Mouse (Mus musculus): ENCODE data around the gene Smurf1. TPM values are rescaled to one million over a fixed set of nuclear protein-coding genes. Genes with fewer than 3 reads are reported as not detected.
A peak's percentile ranks its signal among the peaks of the same experiment; 100 is the strongest.

Smurf1 gene
- total and polyA plus RNA-seq, 2 experiments from 2014 or later = 22.6 to 58.1 TPM

DNA sequence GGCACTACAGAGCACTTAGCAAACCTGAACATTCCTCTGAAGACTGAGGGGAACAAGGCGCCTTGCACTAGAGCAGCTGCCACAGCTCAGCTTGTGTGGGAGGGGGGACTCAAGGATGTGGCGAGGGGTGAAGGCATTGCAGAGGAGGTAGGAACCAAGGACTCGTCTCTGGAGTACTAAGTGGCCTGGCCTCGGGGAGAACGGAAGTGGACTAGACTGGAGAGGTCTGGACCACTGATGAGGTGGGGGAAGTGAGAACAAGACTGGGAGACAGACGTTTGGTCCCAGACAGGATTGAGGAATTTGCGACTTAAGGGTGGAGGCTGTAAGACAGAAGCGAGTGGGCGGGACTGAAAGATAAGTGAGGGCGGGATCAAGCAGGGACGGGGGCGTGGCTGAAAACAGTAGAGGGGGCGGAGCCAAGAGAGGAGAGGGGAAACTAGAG lies 1.8 kb downstream of the Smurf1 start:
- H3K4me3 ChIP-seq (ENCODE audit: low read length) = peak overlapping the region; percentile 95
- no peaks in the 10 kb centered on the region for H3K36me3 ChIP-seq (ENCODE audit: insufficient read depth, low read length)
- H3K9ac ChIP-seq (replicated peaks; ENCODE audit: low read length) = no peak overlapping the region
- peak; percentile 60 for DNase-seq (ENCODE audit: low spot score)
- TF ChIP-seq CTCF (IDR thresholded peaks at IDR 0.05; ENCODE audit: low read depth) = no peak
- WGBS = 9% methylated on average over 13 of the region's 13 CpGs
- no peaks in the 10 kb centered on the region for H3K9me3 ChIP-seq (ENCODE audit: low read length)
- H3K27me3 ChIP-seq (ENCODE audit: insufficient read depth, low read length) = no peaks in the 10 kb centered on the region
- H3K4me1 ChIP-seq (ENCODE audit: insufficient read depth, low read length) = peaks cover 11% of the 10 kb centered on the region; the same call in 1 of the 2 replicates
- peak overlapping the region; percentile 5; the same call in 1 of the 2 replicates for H3K27ac ChIP-seq
- peak overlapping the region; percentile 81 for H3K4me2 ChIP-seq (ENCODE audit: low read depth, low read length)
- ATAC-seq = peak; percentile 9; the same call in 1 of the 2 replicates

- H3K4me2 ChIP-seq (ENCODE audit: low read depth, low read length) = peak overlapping the region; percentile 81
- no peak overlapping the region for H3K9ac ChIP-seq (replicated peaks; ENCODE audit: low read length)
- H3K27ac ChIP-seq = peak overlapping the region; percentile 5; the same call in 1 of the 2 replicates
- DNase-seq (ENCODE audit: low spot score) (no peak), ATAC-seq (no peak)
- peaks cover 13% of the 10 kb centered on the region; the same call in 1 of the 2 replicates for H3K4me1 ChIP-seq (ENCODE audit: insufficient read depth, low read length)
- no peak for TF ChIP-seq CTCF (IDR thresholded peaks at IDR 0.05; ENCODE audit: low read depth)
- H3K9me3 ChIP-seq (ENCODE audit: low read length) = no peaks in the 10 kb centered on the region
- H3K27me3 ChIP-seq (ENCODE audit: insufficient read depth, low read length) = no peaks in the 10 kb centered on the region
- H3K36me3 ChIP-seq (ENCODE audit: insufficient read depth, low read length) = no peaks in the 10 kb centered on the region
- WGBS = 30% methylated on average over 3 of the region's 3 CpGs
- peak overlapping the region; percentile 95 for H3K4me3 ChIP-seq (ENCODE audit: low read length)
These were observed 2.2 kb downstream of the Smurf1 start for GRCm38 (mm10) chr5:144963401-144963800.

DNA sequence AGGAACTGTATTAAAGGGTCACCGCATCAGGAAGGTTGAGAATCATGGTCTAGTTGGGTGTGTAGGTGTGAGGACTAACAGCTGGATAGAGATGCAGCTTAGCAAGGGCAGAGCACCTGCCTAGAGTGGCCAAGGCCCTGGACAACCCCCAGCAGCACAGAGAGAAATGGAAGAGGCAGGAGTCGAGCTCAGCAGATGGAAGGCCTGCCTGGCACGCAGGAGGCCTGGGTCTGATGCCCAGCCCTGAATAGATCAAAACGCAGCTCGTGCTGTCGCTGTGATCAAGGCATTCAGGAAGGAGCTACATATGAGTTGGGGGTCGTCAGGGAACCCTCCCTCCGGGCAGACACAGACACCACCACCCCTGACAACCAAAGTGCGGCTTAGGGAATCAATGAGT lies 7.4 kb downstream of the Smurf1 start:
- peak; percentile 28; the same call in 1 of the 2 replicates for ATAC-seq
- Histone ChIP-seq H3K9me3 (ENCODE audit: low read length) (no peaks in the 10 kb centered on the region), H3K36me3 (ENCODE audit: insufficient read depth, low read length) (no peaks in the 10 kb centered on the region), H3K4me2 (ENCODE audit: low read depth, low read length) (no peak overlapping the region), H3K9ac (replicated peaks; ENCODE audit: low read length) (no peak overlapping the region), H3K27me3 (ENCODE audit: insufficient read depth, low read length) (no peaks in the 10 kb centered on the region), H3K27ac (no peak overlapping the region), H3K4me1 (ENCODE audit: insufficient read depth, low read length) (peaks cover 17% of the 10 kb centered on the region; the same call in 1 of the 2 replicates), H3K4me3 (ENCODE audit: low read length) (no peak overlapping the region)
- 71% methylated on average over 9 of the region's 9 CpGs for WGBS
- DNase-seq (ENCODE audit: low spot score) = no peak
- TF ChIP-seq CTCF (IDR thresholded peaks at IDR 0.05; ENCODE audit: low read depth) = no peak

DNA sequence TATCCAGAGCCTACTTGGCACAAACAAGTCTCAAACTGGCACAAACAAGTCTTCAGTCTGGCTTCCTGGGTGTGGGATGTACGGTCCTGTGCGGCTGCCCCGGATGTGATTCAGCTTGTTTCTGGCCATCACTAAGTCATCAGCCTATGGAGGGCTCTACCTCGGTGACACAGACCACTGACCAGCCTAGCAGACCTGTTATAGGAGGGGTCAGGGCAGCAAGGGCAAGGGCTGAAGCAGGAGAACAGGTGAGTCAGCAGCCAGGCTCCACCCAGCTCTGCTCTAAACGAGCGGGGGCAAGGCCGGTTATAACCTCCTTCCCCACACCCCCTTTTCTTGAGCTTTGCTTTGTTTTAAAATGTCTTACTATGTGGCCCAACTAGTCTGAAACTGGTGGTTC lies 11.2 kb downstream of the Smurf1 start:
- WGBS = 73% methylated on average over 7 of the region's 7 CpGs
- no peak for TF ChIP-seq CTCF (IDR thresholded peaks at IDR 0.05; ENCODE audit: low read depth)
- Histone ChIP-seq H3K27me3 (ENCODE audit: insufficient read depth, low read length) (no peaks in the 10 kb centered on the region), H3K9ac (replicated peaks; ENCODE audit: low read length) (no peak overlapping the region), H3K4me1 (ENCODE audit: insufficient read depth, low read length) (peaks cover 17% of the 10 kb centered on the region; the same call in 1 of the 2 replicates), H3K27ac (no peak overlapping the region), H3K4me3 (ENCODE audit: low read length) (no peak overlapping the region), H3K9me3 (ENCODE audit: low read length) (no peaks in the 10 kb centered on the region), H3K4me2 (ENCODE audit: low read depth, low read length) (no peak overlapping the region), H3K36me3 (ENCODE audit: insufficient read depth, low read length) (no peaks in the 10 kb centered on the region)
- ATAC-seq (no peak), DNase-seq (ENCODE audit: low spot score) (no peak)

DNA sequence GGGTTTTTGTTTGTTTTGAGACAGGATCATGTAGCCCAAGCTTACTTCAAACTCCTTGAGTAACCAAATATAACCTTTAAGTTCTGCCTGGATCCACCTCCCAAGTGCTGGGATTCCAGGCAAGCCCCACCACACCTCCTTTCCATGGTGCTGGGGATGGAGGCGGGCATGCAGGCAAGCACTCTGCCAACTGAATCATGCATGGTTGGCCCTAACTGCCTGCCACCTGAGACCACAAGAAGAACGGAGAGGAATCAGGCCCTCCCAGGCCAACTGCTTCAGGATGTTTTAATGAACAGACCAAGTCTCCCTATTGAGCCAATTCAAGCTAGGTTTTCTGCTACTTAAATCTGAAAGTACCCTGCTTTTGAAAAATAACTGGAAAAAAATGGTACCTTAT lies 13.1 kb downstream of the Smurf1 start:
- Histone ChIP-seq H3K9me3 (ENCODE audit: low read length) (no peaks in the 10 kb centered on the region), H3K27me3 (ENCODE audit: insufficient read depth, low read length) (no peaks in the 10 kb centered on the region), H3K9ac (replicated peaks; ENCODE audit: low read length) (no peak overlapping the region), H3K4me2 (ENCODE audit: low read depth, low read length) (no peak overlapping the region), H3K4me3 (ENCODE audit: low read length) (no peak overlapping the region), H3K27ac (no peak overlapping the region), H3K4me1 (ENCODE audit: insufficient read depth, low read length) (peaks cover 22% of the 10 kb centered on the region; the same call in 1 of the 2 replicates), H3K36me3 (ENCODE audit: insufficient read depth, low read length) (no peaks in the 10 kb centered on the region)
- DNase-seq (ENCODE audit: low spot score) (peak; percentile 19), ATAC-seq (no peak)
- no peak for TF ChIP-seq CTCF (IDR thresholded peaks at IDR 0.05; ENCODE audit: low read depth)
- 52% methylated on average over 2 of the region's 2 CpGs for WGBS

- Histone ChIP-seq H3K4me3 (ENCODE audit: low read length) (no peak overlapping the region), H3K4me1 (ENCODE audit: insufficient read depth, low read length) (peaks cover 31% of the 10 kb centered on the region)
- ATAC-seq = no peak
These were observed 15.1 kb downstream of the Smurf1 start for GRCm38 (mm10) chr5:144950428-144951051.

DNA sequence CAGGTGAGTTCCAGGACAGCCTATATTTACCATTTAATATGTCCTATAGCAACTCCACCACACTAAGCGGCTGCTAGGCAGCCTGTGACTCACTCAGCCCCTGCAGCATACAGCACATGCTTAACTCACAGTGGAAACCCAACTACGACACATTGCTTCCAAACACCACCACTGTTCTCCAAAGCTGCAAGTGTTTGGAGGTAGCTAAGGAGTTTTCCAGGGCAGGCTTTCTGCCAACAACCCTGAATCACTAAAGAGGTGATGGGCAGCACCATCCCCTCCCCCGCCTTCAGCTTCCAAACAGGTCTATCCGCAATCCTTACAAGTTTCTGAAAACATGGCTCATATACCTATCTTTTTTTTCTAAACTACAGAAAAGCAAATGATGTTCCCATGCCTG lies 15.8 kb downstream of the Smurf1 start:
- Histone ChIP-seq H3K4me1 (ENCODE audit: insufficient read depth, low read length) (peaks cover 31% of the 10 kb centered on the region), H3K9ac (replicated peaks; ENCODE audit: low read length) (no peak overlapping the region), H3K27me3 (ENCODE audit: insufficient read depth, low read length) (no peaks in the 10 kb centered on the region), H3K4me2 (ENCODE audit: low read depth, low read length) (no peak overlapping the region), H3K9me3 (ENCODE audit: low read length) (no peaks in the 10 kb centered on the region), H3K36me3 (ENCODE audit: insufficient read depth, low read length) (no peaks in the 10 kb centered on the region), H3K27ac (no peak overlapping the region), H3K4me3 (ENCODE audit: low read length) (no peak overlapping the region)
- no peak for ATAC-seq
- DNase-seq (ENCODE audit: low spot score) = no peak
- TF ChIP-seq CTCF (IDR thresholded peaks at IDR 0.05; ENCODE audit: low read depth) = no peak
- WGBS = 85% methylated on average over 4 of the region's 4 CpGs

More at GRCm38 (mm10) chr5:144950428-144951051, 15.1 kb downstream of the Smurf1 start:
- Histone ChIP-seq H3K4me2 (ENCODE audit: low read depth, low read length) (no peak overlapping the region), H3K27ac (no peak overlapping the region), H3K36me3 (ENCODE audit: insufficient read depth, low read length) (no peaks in the 10 kb centered on the region), H3K27me3 (ENCODE audit: insufficient read depth, low read length) (no peaks in the 10 kb centered on the region), H3K9ac (replicated peaks; ENCODE audit: low read length) (no peak overlapping the region), H3K9me3 (ENCODE audit: low read length) (no peaks in the 10 kb centered on the region)
- no peak for DNase-seq (ENCODE audit: low spot score)
- no peak for TF ChIP-seq CTCF (IDR thresholded peaks at IDR 0.05; ENCODE audit: low read depth)
- WGBS = 92% methylated on average over 5 of the region's 5 CpGs
